Mouse (Mus musculus): Measurements from ENCODE around the gene Dgkh. TPM values are rescaled to one million over a fixed set of nuclear protein-coding genes. Genes with fewer than 3 reads are reported as not detected.

Dgkh gene
- polyA plus RNA-seq, 1 experiment from 2014 or later, result 0.94 TPM

DNA sequence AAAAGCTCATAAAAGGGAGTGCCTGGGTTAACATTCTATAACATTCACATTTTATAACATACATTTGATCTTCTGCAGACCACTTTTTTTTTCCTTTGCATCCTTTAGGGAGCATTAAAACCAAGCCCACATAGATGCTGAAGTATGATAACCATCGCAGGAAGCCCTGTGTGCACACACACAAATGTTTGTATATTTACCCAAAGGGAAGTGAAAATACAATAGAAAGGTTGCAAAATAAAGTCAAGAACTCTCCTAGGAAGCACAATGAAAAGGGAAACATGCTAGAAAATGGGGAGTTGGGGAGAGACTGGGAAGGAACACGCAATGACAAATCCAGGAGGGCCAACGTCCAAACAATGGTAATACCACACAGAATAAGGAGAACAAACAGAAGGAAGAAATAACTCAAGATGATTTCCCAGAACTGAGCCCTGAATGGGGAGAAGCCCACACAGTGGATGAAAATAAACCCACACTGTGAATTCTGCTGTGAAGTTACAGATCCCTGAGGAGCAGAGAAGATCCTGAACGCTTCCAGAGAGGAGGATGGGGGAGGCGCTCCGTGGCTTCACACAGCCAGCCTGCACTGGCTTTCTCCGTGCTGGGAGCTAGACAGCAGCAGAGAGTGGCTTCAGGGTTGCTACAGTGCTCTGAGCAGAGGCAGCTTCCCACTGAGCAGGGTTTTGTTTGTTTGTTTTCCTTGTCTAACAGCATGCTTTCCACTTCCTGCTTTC lies 54.6 kb downstream of the Dgkh start:
- Histone ChIP-seq H3K4me1 (replicated peaks; ENCODE audit: control insufficient read depth, insufficient read depth, low read length) (no peaks in the 10 kb centered on the region), H3K36me3 (ENCODE audit: control insufficient read depth, insufficient read depth) (no peaks in the 10 kb centered on the region), H3K27ac (ENCODE audit: low read depth, low read length) (0 out of 2 replicates have a peak overlapping the region, but pooled peaks have one; percentile 28), H3K9me3 (ENCODE audit: control insufficient read depth) (no peaks in the 10 kb centered on the region), H3K27me3 (replicated peaks; ENCODE audit: control insufficient read depth, insufficient read depth, low read length) (no peaks in the 10 kb centered on the region), H3K4me3 (ENCODE audit: low read depth, low read length) (no peak overlapping the region), H3K9ac (ENCODE audit: low read depth, low read length) (no peak overlapping the region), H3K4me2 (replicated peaks; ENCODE audit: low read depth) (no peak overlapping the region)
- no peak for ATAC-seq
- TF ChIP-seq CTCF (IDR thresholded peaks at IDR 0.05; ENCODE audit: low read depth), result peak; percentile 16; the same call in 1 of the 2 replicates
- WGBS, result 34% methylated on average over 7 of the region's 7 CpGs

DNA sequence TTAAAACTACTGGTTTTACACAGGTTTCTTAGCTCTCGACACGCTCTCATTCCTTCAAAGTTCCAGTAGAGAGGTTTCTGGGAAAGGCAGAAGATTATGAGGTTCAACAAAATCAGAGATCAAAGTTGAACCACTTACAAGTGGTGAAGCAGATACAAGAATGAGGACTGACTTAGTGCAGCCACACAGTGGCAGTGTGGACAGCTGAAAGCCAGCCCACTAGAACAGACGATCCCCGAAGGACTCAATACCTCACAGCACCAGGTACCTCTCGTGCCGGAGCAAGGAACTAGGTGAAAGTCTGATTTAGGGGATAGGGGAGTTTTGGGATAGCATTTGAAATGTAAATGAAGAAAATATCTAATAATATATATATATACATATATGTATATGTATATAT lies 56.1 kb downstream of the Dgkh start:
- TF ChIP-seq CTCF (IDR thresholded peaks at IDR 0.05; ENCODE audit: low read depth), result peak; percentile 65
- Histone ChIP-seq H3K4me1 (replicated peaks; ENCODE audit: control insufficient read depth, insufficient read depth, low read length) (no peaks in the 10 kb centered on the region), H3K4me3 (ENCODE audit: low read depth, low read length) (no peak overlapping the region), H3K4me2 (replicated peaks; ENCODE audit: low read depth) (no peak overlapping the region), H3K36me3 (ENCODE audit: control insufficient read depth, insufficient read depth) (no peaks in the 10 kb centered on the region), H3K9ac (ENCODE audit: low read depth, low read length) (no peak overlapping the region), H3K27me3 (replicated peaks; ENCODE audit: control insufficient read depth, insufficient read depth, low read length) (no peaks in the 10 kb centered on the region), H3K27ac (ENCODE audit: low read depth, low read length) (no peak overlapping the region), H3K9me3 (ENCODE audit: control insufficient read depth) (no peaks in the 10 kb centered on the region)
- WGBS, result 60% methylated on average over 6 of the region's 6 CpGs
- no peak for ATAC-seq

DNA sequence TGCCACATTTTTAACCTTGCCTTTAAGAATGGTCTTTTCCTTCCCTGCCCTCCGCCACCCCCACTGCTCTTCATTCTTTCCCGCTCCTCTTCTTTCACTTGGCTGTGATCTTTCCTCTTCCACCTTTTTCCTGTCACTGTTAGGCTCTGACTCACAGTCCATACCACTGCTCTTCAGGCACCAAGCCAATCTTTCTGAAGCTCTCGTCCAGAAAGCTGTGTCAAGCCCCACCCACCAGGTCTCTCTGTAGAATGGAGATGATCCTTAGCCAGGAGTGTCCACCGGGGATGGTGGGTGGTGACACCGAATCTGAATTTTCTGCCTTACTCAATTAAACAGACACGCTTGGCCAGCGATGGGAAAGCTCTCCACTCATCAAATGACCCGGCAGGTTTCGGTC lies 58.0 kb downstream of the Dgkh start:
- no peak overlapping the region for H3K4me3 ChIP-seq (ENCODE audit: low read depth, low read length)
- no peaks in the 10 kb centered on the region for H3K9me3 ChIP-seq (ENCODE audit: control insufficient read depth)
- no peak overlapping the region for H3K27ac ChIP-seq (ENCODE audit: low read depth, low read length)
- H3K9ac ChIP-seq (ENCODE audit: low read depth, low read length), result no peak overlapping the region
- ATAC-seq, result no peak
- H3K4me2 ChIP-seq (replicated peaks; ENCODE audit: low read depth), result no peak overlapping the region
- TF ChIP-seq CTCF (IDR thresholded peaks at IDR 0.05; ENCODE audit: low read depth), result no peak
- H3K36me3 ChIP-seq (ENCODE audit: control insufficient read depth, insufficient read depth), result no peaks in the 10 kb centered on the region
- H3K27me3 ChIP-seq (replicated peaks; ENCODE audit: control insufficient read depth, insufficient read depth, low read length), result no peaks in the 10 kb centered on the region
- 76% methylated on average over 9 of the region's 9 CpGs for WGBS
- no peaks in the 10 kb centered on the region for H3K4me1 ChIP-seq (replicated peaks; ENCODE audit: control insufficient read depth, insufficient read depth, low read length)

DNA sequence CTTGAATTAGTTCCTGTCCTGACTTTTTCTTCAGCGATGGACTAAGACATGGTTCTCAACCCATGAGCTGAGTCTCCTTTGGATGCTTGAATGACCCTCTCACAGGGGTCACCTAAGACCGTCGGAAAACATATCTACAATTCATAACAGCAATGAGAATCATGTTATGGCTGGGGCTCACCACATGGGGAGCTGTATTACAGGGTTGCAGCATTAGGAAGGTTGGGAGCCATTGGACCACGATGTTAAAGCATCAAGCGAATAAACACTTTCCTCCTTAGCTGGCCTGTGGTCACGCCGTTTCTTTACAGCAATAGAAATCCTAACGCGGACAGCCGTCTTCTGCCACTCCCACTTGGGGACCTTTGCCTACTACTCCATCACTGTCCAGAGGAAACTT lies 62.6 kb downstream of the Dgkh start:
- H3K27ac ChIP-seq (ENCODE audit: low read depth, low read length), result no peak overlapping the region
- no peaks in the 10 kb centered on the region for H3K4me1 ChIP-seq (replicated peaks; ENCODE audit: control insufficient read depth, insufficient read depth, low read length)
- H3K4me2 ChIP-seq (replicated peaks; ENCODE audit: low read depth), result no peak overlapping the region
- no peak overlapping the region for H3K9ac ChIP-seq (ENCODE audit: low read depth, low read length)
- no peak overlapping the region for H3K4me3 ChIP-seq (ENCODE audit: low read depth, low read length)
- TF ChIP-seq CTCF (IDR thresholded peaks at IDR 0.05; ENCODE audit: low read depth), result peak; percentile 73
- WGBS, result 72% methylated on average over 10 of the region's 10 CpGs
- no peaks in the 10 kb centered on the region for H3K36me3 ChIP-seq (ENCODE audit: control insufficient read depth, insufficient read depth)
- ATAC-seq, result no peak
- H3K27me3 ChIP-seq (replicated peaks; ENCODE audit: control insufficient read depth, insufficient read depth, low read length), result no peaks in the 10 kb centered on the region
- no peaks in the 10 kb centered on the region for H3K9me3 ChIP-seq (ENCODE audit: control insufficient read depth)

DNA sequence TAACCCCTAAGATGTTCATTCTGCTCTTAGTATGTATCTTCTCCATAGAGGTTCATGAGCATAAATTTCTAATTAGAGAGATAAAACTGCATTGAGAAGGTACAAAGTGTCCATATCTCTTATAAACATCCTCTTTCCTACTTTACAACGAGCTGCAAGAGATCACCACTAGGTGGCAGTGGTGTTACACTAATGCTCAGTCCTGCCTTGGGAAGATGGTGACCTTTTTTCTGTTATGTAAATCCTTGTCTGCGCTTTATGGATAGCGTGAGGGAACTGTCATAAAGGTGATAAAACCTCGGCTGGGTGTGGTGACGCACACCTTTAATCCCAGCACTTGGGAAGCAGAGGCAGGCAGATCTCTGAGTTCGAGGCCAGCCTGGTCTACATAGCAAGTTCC lies 64.3 kb downstream of the Dgkh start:
- WGBS, result 19% methylated on average over 6 of the region's 6 CpGs
- Histone ChIP-seq H3K9me3 (ENCODE audit: control insufficient read depth) (no peaks in the 10 kb centered on the region), H3K4me3 (ENCODE audit: low read depth, low read length) (no peak overlapping the region), H3K36me3 (ENCODE audit: control insufficient read depth, insufficient read depth) (no peaks in the 10 kb centered on the region), H3K27me3 (replicated peaks; ENCODE audit: control insufficient read depth, insufficient read depth, low read length) (no peaks in the 10 kb centered on the region), H3K4me1 (replicated peaks; ENCODE audit: control insufficient read depth, insufficient read depth, low read length) (no peaks in the 10 kb centered on the region), H3K9ac (ENCODE audit: low read depth, low read length) (no peak overlapping the region), H3K27ac (ENCODE audit: low read depth, low read length) (no peak overlapping the region), H3K4me2 (replicated peaks; ENCODE audit: low read depth) (no peak overlapping the region)
- peak; percentile 96 for TF ChIP-seq CTCF (IDR thresholded peaks at IDR 0.05; ENCODE audit: low read depth)
- ATAC-seq, result peak; percentile 75

DNA sequence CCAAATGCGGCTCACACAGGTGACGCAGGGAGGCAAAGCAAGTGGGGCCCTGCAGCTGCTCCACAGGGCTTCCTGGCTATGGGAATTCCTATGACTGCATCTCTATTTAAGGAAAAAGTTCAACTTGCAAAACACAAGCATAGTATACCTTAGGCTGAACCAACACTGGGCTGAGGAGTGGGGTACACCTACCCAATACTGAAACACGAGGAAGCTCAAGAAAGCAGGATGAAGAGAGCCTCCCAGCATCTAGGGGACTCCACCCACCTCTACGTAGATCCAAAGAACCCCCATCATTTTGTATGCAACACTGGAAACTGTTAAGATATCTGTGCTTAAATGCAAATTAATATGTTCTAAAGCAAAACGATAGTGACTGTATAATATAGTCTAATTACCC lies 64.8 kb downstream of the Dgkh start:
- Histone ChIP-seq H3K4me3 (ENCODE audit: low read depth, low read length) (no peak overlapping the region), H3K27ac (ENCODE audit: low read depth, low read length) (no peak overlapping the region), H3K27me3 (replicated peaks; ENCODE audit: control insufficient read depth, insufficient read depth, low read length) (no peaks in the 10 kb centered on the region), H3K9me3 (ENCODE audit: control insufficient read depth) (no peaks in the 10 kb centered on the region), H3K4me2 (replicated peaks; ENCODE audit: low read depth) (no peak overlapping the region), H3K9ac (ENCODE audit: low read depth, low read length) (no peak overlapping the region), H3K36me3 (ENCODE audit: control insufficient read depth, insufficient read depth) (no peaks in the 10 kb centered on the region), H3K4me1 (replicated peaks; ENCODE audit: control insufficient read depth, insufficient read depth, low read length) (no peaks in the 10 kb centered on the region)
- ATAC-seq, result no peak
- WGBS, result 63% methylated on average over 5 of the region's 5 CpGs
- no peak for TF ChIP-seq CTCF (IDR thresholded peaks at IDR 0.05; ENCODE audit: low read depth)
